Mouse (Mus musculus) activated CD4-positive, CD25-positive, alpha-beta regulatory T cell, adult 4 months (primary cell): Measurements from ENCODE around the gene Acsm3. TPM values are rescaled to one million over a fixed set of nuclear protein-coding genes. Genes with fewer than 3 reads are reported as not detected.
A peak's percentile ranks its signal among the peaks of the same experiment; 100 is the strongest.
"Not testable (repeated sequence)": the region's sequence is repeated elsewhere in the genome, so short reads cannot be mapped to it uniquely, and the experiment has no call there.

Experiments
- ATAC-seq: one replicate; pipeline ENCODE4 v1.8.0; 2017
- polyA plus RNA-seq, 2 experiments: library from polyadenylated mRNA; unstranded; fragments of 100-300 nt; shearing (Covaris generic); gene quantifications; one replicate each; pipeline ENCODE4 v1.2.1; 2017

The Acsm3 gene
- polyA plus RNA-seq, result not detected

DNA sequence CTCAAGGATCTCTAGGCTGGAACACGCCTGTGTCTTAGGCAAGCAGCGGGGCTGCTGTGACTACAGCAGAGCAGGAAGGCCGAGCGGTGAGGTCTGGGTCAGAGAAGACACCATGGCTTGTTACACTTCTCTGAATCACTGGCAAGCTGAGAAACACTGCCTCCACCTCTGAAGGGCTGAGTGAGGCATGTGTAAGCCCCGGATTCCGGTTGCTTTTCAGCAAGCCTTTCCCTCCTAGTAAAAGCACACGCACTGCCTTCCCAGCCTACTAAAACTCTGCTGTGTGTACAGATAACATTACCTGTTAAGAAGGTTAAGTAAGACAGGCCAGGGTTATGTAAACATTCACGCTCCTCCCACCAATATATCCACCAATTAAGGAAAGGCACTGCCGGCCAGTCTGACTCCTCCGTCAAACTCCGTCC, at the start of gene Acsm3:
TSS of gene Acsm3 (plus strand) at position 397 of the 425 bp plus-strand sequence.
- no peak for ATAC-seq

- no peak for ATAC-seq
Observed at GRCm38 (mm10) chr7:119714111-119714510, 46.6 kb upstream of the Acsm3 start.

DNA sequence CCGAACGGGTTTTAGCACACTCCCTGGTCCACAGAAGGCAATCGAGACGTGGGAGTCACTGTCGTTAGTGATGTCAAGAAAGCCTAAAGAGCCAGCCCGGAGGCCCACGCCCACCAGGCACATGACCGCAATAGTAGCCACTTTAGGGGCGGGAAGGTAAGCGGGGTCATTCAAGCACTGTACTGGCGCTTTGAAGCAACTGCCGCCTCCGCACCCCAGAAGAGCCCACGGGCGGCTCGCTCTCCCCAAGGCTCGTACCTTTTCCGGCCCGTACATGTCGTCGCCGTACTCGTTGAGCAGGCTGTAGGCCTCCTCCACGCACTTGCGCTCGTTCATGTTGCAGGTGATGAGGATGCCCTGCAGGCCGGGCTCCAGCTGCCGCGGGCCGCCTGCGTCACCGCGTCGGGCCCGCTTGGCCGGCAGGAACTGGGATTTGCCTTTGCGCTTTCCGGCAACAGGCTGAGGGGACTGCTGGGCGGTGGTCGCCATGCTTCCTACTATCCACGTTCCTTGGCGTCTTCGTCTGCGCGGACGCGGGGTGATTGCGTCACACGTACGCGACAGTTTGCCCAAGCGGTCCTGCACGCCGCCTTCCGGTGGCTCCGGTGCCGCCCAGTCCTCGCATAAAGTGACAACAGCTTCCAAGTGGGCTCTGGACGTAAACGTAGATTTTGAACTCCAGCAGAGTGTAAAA, 40.3 kb upstream of the Acsm3 start, which contains the start of gene Thumpd1:
TSS of gene Thumpd1 (minus strand) at position 546 of the 694 bp plus-strand sequence.
- peak; percentile 91 for ATAC-seq

DNA sequence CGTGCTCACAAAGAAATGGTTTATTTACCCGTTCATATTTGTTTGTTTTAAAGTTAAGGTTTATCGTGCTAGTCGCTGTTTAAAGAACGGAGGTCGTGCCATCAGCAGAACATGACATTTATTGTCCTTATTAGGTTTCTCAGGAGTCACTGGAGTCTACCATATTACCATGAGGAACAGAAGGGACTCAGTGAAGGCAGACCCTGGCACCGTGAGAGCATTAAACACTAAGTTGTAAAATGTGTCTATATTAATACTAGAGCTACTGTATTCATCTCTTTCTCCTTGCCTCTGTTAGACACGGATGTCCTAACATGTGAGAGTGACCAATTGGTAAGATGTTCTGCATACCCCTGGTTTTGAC, 39.8 kb upstream of the Acsm3 start:
- peak; percentile 20 for ATAC-seq

GRCm38 (mm10) chr7:119727621-119728020, 33.1 kb upstream of the Acsm3 start:
- no peak for ATAC-seq

DNA sequence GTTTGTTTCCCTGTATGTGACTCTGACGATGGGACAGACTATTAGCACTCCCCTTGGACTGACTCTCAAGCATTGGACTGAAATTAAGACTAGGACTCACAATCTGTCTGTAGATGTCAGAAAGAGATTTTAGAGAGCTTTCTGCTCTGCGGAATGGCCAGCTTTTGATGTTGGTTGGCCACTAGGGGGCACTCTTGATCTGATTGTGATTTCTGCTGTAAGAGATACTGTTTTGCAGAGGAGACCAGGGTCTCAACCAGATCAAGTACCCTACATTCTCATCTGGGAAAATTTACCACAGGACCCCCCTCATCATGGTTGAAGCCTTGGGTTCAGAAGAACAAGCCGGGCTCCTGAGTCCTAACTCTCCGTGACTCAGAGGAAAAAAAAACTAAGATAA, 29.5 kb upstream of the Acsm3 start:
- ATAC-seq, result not testable (repeated sequence)

DNA sequence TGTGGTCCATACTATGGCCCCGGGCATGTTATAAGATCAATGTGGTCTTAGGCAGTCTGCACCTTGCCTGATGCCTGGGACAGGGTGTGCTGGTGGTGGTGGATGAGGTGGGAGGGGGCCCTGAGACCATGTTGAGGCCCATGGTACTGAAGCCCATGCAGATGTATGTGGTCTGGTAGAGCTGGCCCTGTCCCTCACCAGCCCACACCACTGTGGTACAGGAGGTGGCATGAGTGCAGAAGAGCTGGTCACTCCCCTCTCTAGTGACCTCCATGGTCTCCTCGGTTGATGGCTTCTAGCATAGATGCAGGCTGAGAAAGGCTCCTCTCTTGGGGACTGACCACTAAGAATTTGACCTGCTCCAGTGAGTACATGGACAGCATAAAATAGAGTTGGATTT, 21.8 kb upstream of the Acsm3 start:
- no peak for ATAC-seq

- not testable (repeated sequence) for ATAC-seq
Observed at GRCm38 (mm10) chr7:119739798-119740468, 20.8 kb upstream of the Acsm3 start.

DNA sequence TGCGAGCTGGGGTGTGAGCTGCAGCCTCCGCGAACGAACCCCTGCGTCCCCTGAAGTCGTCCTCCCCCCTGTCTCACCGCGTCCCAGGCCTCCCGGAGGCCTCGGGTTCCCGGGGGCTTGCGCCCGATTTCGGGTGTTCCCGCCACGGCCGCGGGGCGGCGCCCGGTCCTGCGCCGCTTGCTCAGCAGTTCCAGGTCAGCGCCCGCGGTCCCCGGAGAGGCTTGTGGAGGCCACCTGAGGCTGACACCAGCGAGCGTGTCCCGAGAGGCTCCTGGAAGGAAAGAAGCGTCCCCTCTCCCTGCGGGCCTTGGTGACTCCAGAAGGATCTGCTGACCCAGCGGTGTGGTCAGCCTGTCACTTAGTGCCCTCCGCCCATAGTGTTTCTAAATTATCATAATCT, 16.4 kb upstream of the Acsm3 start:
- ATAC-seq, result no peak

DNA sequence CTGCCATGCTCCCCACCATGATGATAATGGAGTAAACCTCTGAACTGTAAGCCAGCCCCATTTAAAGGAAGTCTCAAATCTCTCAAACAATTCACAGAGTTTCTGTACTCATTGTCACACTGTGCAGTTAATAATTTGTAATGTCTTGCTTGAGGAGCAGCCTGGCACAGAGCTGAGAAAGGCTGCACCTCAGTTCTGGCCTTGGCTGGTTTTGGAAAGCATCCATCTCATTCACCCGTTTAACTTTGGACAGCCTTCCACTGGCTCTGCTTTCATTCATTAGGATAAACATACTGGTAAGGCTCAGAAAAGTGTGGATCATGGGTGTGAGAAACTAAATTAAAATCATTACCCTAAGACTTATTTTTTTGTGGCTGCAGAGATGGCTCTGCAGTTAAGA, 14.9 kb upstream of the Acsm3 start:
- ATAC-seq, result no peak

DNA sequence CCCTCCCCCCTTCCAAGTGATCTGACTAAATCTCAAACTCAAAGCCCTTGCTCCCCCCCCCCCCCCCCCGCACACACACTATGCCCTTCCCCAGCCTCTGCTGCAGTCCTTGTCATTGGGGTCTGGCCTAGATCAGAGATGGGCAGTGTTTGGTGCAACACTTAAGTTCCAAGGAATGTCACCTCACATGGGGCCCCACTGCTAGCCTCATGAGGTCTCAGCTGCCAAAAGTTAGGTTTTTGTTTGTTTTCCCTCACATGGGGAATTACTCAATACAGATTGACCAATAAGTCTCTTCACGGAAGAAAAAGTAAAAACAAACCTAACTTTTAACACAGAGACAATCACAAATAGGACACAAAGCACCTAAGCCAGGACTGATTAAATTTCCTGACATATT, 12.0 kb upstream of the Acsm3 start:
- ATAC-seq, result no peak

GRCm38 (mm10) chr7:119749942-119750341, 10.8 kb upstream of the Acsm3 start:
- ATAC-seq, result no peak

DNA sequence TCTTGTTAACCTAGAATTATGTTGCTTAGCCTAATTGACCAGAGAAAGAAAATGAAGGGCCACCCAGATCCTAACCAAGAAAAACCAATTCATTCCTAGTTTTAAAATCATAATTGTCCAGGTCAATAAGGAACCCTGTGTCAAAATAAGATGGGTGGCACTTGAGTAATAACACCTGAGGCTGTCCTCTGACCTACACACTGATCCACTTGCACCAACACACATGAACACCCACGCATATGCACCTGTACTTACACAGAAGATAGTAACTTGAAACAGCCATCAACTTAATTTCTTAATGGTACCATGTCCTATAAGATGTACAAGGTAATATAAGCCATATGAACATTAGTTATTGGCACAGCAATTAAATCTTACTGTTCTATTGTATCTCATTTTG, 7.0 kb upstream of the Acsm3 start:
- no peak for ATAC-seq

DNA sequence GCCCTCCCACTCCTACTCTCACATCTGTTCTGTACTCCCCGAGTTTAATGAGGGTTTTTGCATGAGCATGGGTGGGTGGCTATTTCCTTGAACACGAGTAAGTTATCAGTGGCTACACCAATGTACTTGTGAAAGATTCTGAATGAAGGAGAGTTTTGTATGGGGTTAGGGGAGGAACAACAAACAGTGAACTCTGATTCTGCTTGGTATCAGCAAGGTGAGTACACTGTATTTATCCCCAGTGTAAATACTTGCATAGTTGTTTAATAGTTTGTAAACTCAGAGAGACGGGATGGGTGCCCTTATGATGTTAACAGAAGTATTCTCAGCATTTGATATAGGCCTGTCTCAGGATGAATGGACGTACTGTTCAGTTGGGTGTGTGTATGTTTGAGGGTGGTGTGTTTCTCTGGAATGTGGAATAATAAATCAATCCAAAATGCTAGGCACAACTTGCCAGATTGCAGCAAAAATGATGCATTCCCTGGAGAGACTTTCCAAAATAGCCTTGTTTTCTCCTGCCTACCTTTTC, 1.5 kb downstream of the Acsm3 start:
- ATAC-seq, result no peak

- no peak for ATAC-seq
Observed at GRCm38 (mm10) chr7:119764377-119764776, 3.7 kb downstream of the Acsm3 start.

DNA sequence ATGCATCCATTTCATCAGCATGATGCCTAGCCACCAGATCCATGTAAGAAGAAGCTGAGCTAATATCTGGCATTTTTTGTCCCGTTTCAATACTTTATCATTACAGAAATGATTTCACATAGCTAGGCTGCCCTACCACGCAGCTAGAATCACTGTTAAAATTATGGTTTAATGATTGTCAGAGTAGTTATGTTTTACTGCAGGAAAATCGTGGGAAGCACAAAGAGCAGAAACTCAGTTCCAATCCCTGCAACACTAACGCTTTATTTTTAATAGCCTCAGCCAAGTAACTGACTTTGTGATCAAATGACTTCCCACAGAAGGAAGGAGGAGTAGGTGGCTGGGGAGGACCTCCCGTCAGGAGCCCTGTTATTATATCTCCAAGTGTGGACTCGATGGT, 6.3 kb downstream of the Acsm3 start:
- ATAC-seq, result no peak

DNA sequence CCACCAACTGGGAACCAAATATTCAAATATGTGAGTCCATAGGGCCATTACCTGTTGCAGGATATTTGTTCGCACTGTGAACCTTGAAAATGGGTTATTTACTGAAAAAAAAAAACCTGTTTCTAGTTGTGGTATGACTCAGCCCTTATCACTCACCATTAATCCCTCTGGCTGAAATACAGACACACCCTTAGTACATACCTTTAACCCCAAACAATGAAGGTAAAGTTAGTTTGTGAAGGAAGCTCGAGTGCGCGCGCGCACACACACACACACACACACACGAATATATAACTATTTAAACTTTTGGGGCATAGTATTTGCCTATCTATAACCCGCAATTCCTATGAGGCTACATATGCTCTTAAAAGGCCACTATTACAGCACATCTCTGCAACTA, 9.2 kb downstream of the Acsm3 start:
- no peak for ATAC-seq

DNA sequence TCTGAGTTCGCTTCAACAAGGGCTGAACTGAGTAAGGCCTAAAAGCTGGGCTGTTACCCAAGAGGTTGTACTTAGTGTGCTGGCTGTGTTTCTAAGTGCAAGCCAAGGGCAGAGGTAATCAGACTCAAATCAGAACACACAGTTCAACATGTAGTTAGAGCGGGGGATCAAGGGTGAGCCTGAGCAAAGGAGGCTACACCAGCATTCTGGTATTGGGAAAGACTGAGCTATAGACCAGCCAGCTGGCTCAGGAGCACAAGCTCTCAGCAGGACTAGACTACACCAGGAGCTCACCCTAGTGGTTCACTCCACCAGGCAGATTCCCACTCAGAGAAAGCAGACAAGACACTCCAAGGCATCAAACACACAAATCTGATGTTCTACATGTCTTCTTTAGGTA, 22.7 kb downstream of the Acsm3 start:
- no peak for ATAC-seq

- no peak for ATAC-seq
Observed at GRCm38 (mm10) chr7:119784908-119785307, 24.2 kb downstream of the Acsm3 start.

GRCm38 (mm10) chr7:119789024-119789423, 28.3 kb downstream of the Acsm3 start:
- no peak for ATAC-seq

DNA sequence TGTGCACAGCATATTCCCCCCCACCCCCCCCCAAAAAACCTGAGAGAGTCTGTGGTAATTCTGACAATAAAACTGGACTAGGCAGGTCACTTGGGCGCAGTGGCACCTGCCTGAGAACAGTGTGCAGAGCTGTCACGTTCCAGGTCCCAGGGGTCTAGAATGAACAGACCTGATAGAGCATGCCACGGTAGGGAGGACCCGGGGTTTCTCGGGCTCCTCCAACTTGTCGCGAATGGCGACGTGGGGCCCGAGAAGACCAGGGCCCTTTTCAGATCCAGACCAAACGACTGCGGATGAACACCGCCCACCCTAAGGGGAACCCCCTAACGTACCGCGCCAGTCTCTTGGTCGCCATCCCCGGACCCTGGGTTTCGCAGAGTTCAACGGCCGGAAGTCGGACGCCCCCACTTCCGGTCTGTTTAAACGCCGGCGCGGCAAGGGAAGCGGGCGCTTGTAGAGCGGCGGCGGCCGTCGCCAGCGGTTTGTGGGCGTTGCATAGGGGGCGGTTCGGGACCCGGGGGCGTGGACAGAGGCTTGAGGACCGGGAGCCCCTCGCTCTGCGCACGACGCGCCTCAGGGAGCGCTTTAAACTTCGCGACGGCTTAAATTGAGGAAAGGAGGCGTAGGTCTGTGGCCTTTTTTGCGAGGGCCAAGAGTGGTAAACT, 33.0 kb downstream of the Acsm3 start, which contains the start of the genes Rexo5 and Eri2:
TSS of gene Rexo5 (plus strand) at position 421 of the 665 bp plus-strand sequence.
TSS of gene Eri2 (minus strand) at position 473 of the 665 bp plus-strand sequence.
- ATAC-seq, result peak; percentile 95

DNA sequence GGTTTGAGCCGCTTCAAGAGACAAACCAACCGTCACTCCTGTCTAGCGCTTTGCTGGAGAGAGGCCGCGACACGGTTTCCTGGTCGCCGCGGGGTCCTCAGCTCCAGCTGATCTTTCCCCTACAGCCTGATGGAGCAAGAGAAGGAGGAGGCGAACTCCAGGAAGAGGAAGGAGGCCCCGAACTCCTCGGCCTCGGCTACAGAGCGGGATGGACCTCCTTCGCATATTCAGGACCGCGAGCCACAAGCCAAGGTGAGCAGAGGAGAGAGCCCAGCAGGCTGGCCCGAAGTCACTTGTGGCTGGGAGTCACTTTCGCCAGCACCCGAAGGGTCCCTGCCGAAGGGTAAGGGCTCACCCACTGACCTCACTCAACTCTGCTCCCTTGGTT, 33.5 kb downstream of the Acsm3 start:
- no peak for ATAC-seq

DNA sequence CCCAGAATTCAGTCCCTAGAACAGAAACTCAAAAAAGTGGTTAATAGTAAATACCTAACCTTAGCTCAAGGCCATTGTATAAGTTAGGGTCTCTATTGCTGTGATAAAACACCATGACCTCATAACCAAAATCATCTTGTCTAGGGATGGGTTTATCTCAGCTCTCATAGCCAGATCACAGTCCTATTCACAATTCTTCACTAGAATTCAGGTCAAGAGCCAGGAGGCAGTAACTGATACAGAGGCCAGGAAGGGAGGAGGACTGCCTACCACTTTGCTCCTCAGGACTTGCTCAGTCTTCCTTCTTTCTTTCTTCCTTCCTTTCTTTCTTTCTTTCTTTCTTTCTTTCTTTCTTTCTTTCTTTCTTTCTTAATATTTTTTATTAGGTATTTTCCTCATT, 34.6 kb downstream of the Acsm3 start:
- ATAC-seq, result no peak
